Mouse (Mus musculus) liver, embryonic 14.5 days (tissue): ENCODE data around the gene Polr1d. TPM values are rescaled to one million over a fixed set of nuclear protein-coding genes. Genes with fewer than 3 reads are reported as not detected.

ENCODE experiments used
- ATAC-seq: fragments of 200-750 bp; cut with Nextera tagmentation; 2 replicates; pipeline ENCODE4 v1.8.0; 2017; ENCODE audit warnings: moderate number of reproducible peaks, mild to moderate bottlenecking, moderate library complexity; ENCODE audit not compliant: insufficient read depth
- DNase-seq, 3 experiments: peaks; one replicate each; pipeline ENCODE4 v3.0.0-alpha.2; 2012 to 2013; ENCODE audit warnings: low read depth in 3 of 3, low spot score in 3 of 3
- H3K27ac ChIP-seq: fragments of 300-500 bp; sonication (generic); 2 replicates; pipeline ENCODE4 v1.5.1; 2014; ENCODE audit warnings: moderate library complexity, mild to moderate bottlenecking, control low read depth, inconsistent platforms
- H3K27me3 ChIP-seq: fragments of 300-500 bp; sonication (generic); 2 replicates; pipeline ENCODE4 v1.6.1; 2014; ENCODE audit warnings: mild to moderate bottlenecking, low read length, moderate library complexity; ENCODE audit not compliant: control insufficient read depth, insufficient read depth
- H3K36me3 ChIP-seq: fragments of 300-500 bp; sonication (generic); replicated peaks from 2 replicates; pipeline ENCODE4 v1.6.1; 2014; ENCODE audit warnings: low read depth; ENCODE audit not compliant: control insufficient read depth, insufficient read depth
- H3K4me1 ChIP-seq, 2 experiments: fragments of 200-500 bp in 1 of 2; fragments of 300-500 bp in 1 of 2; sonication (generic) in 1 of 2; replicated peaks; 2 replicates each; pipeline ENCODE4 v1.6.1; 2012 to 2014; ENCODE audit warnings: antibody characterized with exemption in 1 of 2, inconsistent platforms in 1 of 2, low read length in 1 of 2; ENCODE audit not compliant: control insufficient read depth in 2 of 2, insufficient read depth in 2 of 2
- H3K4me2 ChIP-seq: fragments of 300-500 bp; sonication (generic); 2 replicates; pipeline ENCODE4 v1.6.1; 2014; ENCODE audit warnings: low read depth, mild to moderate bottlenecking, control low read depth, moderate library complexity
- H3K4me3 ChIP-seq, 2 experiments: fragments of 200-500 bp in 1 of 2; fragments of 300-500 bp in 1 of 2; sonication (generic) in 1 of 2; 2 replicates each; pipeline ENCODE4 v1.5.1; 2012 to 2014; ENCODE audit warnings: low read depth in 2 of 2, low read length in 2 of 2, mild to moderate bottlenecking in 2 of 2, control low read depth in 1 of 2, inconsistent platforms in 1 of 2, moderate library complexity in 1 of 2; ENCODE audit not compliant: insufficient read depth in 1 of 2
- H3K9ac ChIP-seq: fragments of 300-500 bp; sonication (generic); replicated peaks from 2 replicates; pipeline ENCODE4 v1.6.1; 2014; ENCODE audit warnings: mild to moderate bottlenecking, control low read depth, moderate library complexity
- H3K9me3 ChIP-seq: fragments of 300-500 bp; sonication (generic); 2 replicates; pipeline ENCODE4 v1.6.1; 2016; ENCODE audit warnings: low read length, mixed read lengths; ENCODE audit not compliant: control insufficient read depth
- CTCF ChIP-seq: IDR thresholded peaks from 2 replicates; pipeline ENCODE4 v1.5.1; 2016; ENCODE audit warnings: antibody characterized with exemption, low read depth, control low read depth
- EP300 ChIP-seq: IDR thresholded peaks from 2 replicates; pipeline ENCODE4 v1.6.1; 2016; ENCODE audit warnings: antibody characterized with exemption, low read depth
- WGBS: fragments of 180-500 bp; shearing (Covaris S2); extraction: QIAGEN DNeasy Blood & Tissue Kit; methylation state at CpG from one replicate; pipeline ENCODE4 v1.1.7; 2014; ENCODE audit not compliant: insufficient replicate concordance; 5-methylcytosine and 5-hydroxymethylcytosine counted together
- polyA plus RNA-seq, 2 experiments: library from polyadenylated mRNA; depleted of rRNA in 1 of 2; stranded (reverse) in 1 of 2; unstranded in 1 of 2; fragments of >200 nt; fragmentation: Nextera tagmentation in 1 of 2; extraction: Ambion mirVana in 1 of 2; gene quantifications; 2 replicates each; pipeline versions ENCODE4 v1.2.1 to v1.2.3; 2012 to 2014

Gene Polr1d
- polyA plus RNA-seq, 2 experiments: 58.6 to 87.1 TPM

DNA sequence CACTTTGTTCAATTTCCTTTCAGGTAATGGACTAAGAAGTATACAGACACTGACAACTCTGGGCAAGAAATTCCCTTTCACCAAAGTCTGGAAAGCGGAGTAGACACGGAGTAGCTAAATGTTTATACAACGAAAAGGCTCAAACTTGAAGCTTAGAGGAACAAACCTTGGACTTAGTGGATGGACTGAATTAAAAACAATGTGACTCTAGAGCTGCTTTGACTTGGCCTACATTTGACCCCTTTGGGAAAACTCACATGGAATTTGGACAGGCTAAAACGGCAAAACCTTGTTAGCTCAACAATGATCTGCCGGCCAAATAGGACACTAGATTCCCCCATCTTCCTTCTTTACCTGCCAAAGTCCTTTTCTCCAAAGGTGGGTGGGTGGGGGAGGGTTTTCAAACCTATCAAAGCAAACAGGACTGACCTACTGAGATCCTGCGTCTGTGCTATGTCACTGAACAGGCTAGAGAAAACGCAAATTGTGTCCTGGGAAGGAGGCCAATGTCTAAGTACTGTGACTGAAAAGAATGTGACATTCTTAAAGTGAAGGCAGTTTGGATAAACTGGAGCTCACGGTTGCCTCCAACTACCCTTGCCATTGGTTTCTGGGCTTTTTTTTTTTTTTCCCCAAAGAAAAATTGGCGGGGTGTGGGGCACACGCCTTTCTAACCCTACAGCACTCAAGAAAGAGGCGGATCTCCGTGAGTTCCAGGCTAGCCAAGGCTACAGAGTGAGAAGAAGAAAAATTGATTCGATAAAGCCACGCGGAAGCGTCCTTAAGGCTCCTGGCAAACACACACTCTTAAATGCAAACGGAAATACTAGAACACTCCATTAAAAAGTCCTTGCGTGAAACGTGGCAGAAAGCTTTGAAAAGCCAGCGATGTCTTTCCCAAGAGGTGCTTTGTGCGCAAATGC lies 1.5 kb upstream of the Polr1d start:
- Histone ChIP-seq H3K36me3 (peaks cover 3% of the 10 kb centered on the region; the same call in 1 of the 2 replicates), H3K27ac (peak overlapping the region; percentile 68), H3K4me3 (peak overlapping the region; percentile 92 to 94), H3K4me1 (peaks cover 24 to 40% of the 10 kb centered on the region in 2 experiments), H3K4me2 (peak overlapping the region; percentile 99), H3K27me3 (no peaks in the 10 kb centered on the region), H3K9ac (peak overlapping the region; percentile 89), H3K9me3 (no peaks in the 10 kb centered on the region)
- TF ChIP-seq CTCF: no peak
- no peak for TF ChIP-seq EP300
- no peak for DNase-seq
- WGBS: 20% methylated on average over 21 of the region's 21 CpGs
- ATAC-seq: no peak

DNA sequence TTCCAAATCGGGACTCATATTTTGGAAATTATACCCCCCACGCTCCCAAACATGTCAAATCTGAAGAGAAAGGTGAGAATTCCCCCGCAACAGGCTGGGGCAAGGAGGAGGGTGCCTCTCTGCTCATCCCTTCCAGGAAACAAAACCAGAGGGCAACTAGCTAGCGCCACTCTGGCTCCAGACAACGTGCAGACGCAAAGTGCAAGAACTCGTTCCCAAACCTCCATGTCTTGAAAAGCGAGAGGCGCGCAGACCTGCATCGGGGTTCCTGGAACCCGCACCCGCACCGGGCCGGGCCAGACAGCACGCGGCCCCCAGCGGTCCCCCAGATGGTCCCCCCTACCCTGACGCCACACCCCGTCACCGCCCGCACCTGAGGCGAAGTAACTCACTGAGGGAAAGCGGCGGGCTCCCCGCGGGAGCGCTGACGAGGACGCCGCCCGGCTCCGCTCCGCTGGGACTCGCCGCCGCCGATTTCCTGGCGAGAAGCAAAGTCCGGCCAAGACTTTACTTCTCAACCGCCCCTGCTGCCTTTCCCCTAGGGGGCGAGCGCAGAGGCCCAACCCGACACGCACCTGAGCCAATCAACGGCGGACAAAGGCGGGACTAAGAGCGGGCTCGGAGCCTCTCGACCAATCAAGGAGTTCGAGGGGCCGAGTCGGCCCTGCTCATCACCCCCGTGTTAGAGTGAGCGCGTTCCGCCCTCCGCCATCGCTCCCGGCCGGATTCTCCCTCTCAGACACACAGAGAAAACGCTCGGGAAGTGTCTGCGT lies 638 bp upstream of the Polr1d start, which contains the start of gene Lnx2:
TSS of gene Lnx2 (minus strand) at position 561 of the 773 bp plus-strand sequence.
- Histone ChIP-seq H3K9me3 (no peaks in the 10 kb centered on the region), H3K4me2 (peak within 1 kb of the TSS; percentile 99), H3K36me3 (peaks cover 3% of the 10 kb centered on the region; the same call in 1 of the 2 replicates), H3K4me3 (peak within 1 kb of the TSS; percentile 92 to 94), H3K27ac (peak within 1 kb of the TSS; percentile 75), H3K4me1 (peaks cover 24 to 34% of the 10 kb centered on the region in 2 experiments), H3K27me3 (no peaks in the 10 kb centered on the region), H3K9ac (peak within 1 kb of the TSS; percentile 90)
- DNase-seq (peak; percentile 92 to 96 (median 94)), ATAC-seq (peak; percentile 95)
- TF ChIP-seq EP300: no peak
- TF ChIP-seq CTCF: peak; percentile 86
- WGBS: under 1% methylated on average over 65 of the region's 65 CpGs

DNA sequence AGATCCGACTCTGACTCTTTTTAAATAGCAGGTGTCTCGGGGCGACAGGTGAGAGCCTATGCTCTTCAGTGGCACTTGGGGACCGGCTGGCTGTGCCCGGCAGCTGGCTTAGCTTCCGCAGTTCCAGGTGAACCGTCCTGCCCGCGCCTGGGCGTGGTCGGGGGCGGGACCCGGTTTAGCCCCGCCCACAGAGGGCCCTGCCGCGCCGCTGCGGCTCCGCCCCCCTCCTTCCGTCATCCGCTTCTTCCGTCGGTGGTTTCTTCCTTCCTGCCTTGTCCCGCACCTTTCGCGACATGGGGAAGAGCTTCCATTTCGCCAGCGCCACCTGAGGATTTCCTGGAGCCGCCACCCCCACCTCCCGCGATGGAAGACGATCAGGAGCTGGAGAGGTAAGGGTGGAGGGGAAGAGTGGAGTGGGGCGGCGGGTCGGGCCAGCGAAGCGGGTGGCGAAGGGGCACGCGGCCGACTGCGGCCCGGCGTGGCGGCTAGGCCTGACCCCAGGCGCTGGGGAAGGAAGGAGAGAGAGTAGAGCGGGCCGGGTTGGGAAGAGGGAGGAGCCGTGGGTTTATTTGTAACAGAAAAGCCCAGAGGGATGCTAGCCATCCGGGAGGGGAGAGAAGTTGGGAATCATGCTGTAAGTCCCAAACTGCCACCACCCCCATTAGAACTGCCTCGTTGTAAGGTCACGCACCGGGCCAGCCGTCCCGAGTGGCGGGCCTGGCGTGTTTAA lies 620 bp downstream of the Polr1d start:
- DNase-seq (peak; percentile 72 to 76 (median 76)), ATAC-seq (peak; percentile 66)
- peaks cover 3% of the 10 kb centered on the region; the same call in 1 of the 2 replicates for H3K36me3 ChIP-seq
- peak overlapping the region; percentile 75 for H3K27ac ChIP-seq
- no peaks in the 10 kb centered on the region for H3K27me3 ChIP-seq
- peak overlapping the region; percentile 92 to 94 for H3K4me3 ChIP-seq
- TF ChIP-seq EP300 (no peak), CTCF (no peak)
- no peaks in the 10 kb centered on the region for H3K9me3 ChIP-seq
- peak overlapping the region; percentile 90 for H3K9ac ChIP-seq
- peak overlapping the region; percentile 99 for H3K4me2 ChIP-seq
- H3K4me1 ChIP-seq: peaks cover 21 to 29% of the 10 kb centered on the region in 2 experiments
- WGBS: under 1% methylated on average over 57 of the region's 57 CpGs

DNA sequence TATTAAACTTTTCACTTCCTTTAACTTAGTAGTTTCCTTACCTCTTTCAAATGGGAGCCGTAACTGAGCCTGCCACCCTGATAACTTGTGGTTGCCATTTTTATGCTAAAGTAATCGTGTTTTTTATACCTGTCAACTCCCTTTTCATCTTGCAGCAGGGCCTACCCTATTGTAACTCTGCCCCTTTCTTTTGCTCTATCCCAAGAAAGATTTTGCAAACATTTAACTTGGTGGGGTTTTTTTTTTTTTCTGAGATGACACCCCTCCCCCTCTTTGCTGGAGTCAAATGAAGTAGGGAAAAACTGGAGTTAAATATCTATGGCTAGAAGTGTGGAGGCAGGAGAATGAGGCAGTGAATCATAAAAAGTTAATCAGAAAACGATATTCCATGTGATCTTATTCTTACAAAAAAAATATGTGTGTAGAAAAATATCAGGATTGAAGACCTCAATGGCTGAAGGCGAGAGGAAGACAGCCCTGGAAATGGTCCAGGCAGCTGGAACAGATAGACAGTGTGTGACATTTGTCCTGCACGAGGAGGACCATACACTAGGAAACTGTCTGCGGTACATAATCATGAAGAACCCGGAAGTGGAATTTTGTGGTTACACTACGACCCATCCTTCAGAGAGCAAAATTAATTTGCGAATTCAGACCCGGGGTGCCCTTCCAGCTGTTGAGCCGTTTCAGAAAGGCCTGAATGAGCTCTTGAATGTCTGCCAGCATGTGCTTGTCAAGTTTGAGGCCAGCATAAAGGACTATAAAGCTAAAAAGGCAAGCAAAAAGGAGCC lies 1.5 kb downstream of the Polr1d start:
- H3K4me1 ChIP-seq: peaks cover 20 to 24% of the 10 kb centered on the region in 2 experiments
- H3K9ac ChIP-seq: peak overlapping the region; percentile 90
- H3K4me3 ChIP-seq: peak overlapping the region; percentile 92 to 94
- peaks cover 3% of the 10 kb centered on the region; the same call in 1 of the 2 replicates for H3K36me3 ChIP-seq
- ATAC-seq (no peak), DNase-seq (no peak)
- H3K27ac ChIP-seq: no peak overlapping the region
- no peaks in the 10 kb centered on the region for H3K9me3 ChIP-seq
- 45% methylated on average over 11 of the region's 11 CpGs for WGBS
- no peak for TF ChIP-seq EP300
- TF ChIP-seq CTCF: no peak
- no peaks in the 10 kb centered on the region for H3K27me3 ChIP-seq
- peak overlapping the region; percentile 99 for H3K4me2 ChIP-seq
